In genomic region chr5:114273693-114274402, GRCm38 (mm10) we compare ENCODE assay signal across 10 mouse cellular contexts. TPM values are rescaled to one million over a fixed set of nuclear protein-coding genes. Genes with fewer than 3 reads are reported as not detected.
A peak's percentile ranks its signal among the peaks of the same experiment; 100 is the strongest.
DNase-seq lines count a peak whose midpoint lies in the region; ATAC-seq and TF ChIP-seq lines count a peak whose summit lies in the region.
"Had no signal": no experiment of that assay in that cellular context is flagged by ENCODE, and none has a peak within 500 bp of the region (broad histone marks: within the 10 kb centered on the region; RNA-seq: fewer than 3 reads in every experiment).

Gene Foxn4, minus strand, starts transcription at chr5:114273807.

- no peak within 1 kb of the TSS for H3K9ac ChIP-seq in hindbrain, embryonic 14.5 days
- H3K9ac ChIP-seq in midbrain, embryonic 14.5 days (replicated peaks; ENCODE audit: low read length) = 0 out of 2 replicates have a peak within 1 kb of the TSS, but pooled peaks have one; percentile 17

- no peaks in the 10 kb centered on the region for H3K9me3 ChIP-seq in heart, embryonic 10.5 days
- no peaks in the 10 kb centered on the region for H3K9me3 ChIP-seq in hindbrain, embryonic 14.5 days (ENCODE audit: control insufficient read depth, low read length)
- H3K9me3 ChIP-seq in midbrain, embryonic 14.5 days (ENCODE audit: control insufficient read depth, low read length) = no peaks in the 10 kb centered on the region

- no peak for DNase-seq in heart, embryonic 10.5 days (ENCODE audit: low spot score)
- DNase-seq in heart, postnatal 14 days = no peak
- DNase-seq in brain, embryonic 14.5 days (ENCODE audit: low read depth) = peak; percentile 41
- DNase-seq in hindbrain, embryonic 14.5 days (ENCODE audit: low spot score) = no peak
- peak; percentile 77 for DNase-seq in midbrain, embryonic 14.5 days
- DNase-seq in left cerebral cortex, postnatal 14 days (ENCODE audit: low spot score in 2 of 2) = no peak
- DNase-seq: spleen, adult 18-20 months had no signal

- H3K36me3 ChIP-seq in heart, embryonic 10.5 days = no peaks in the 10 kb centered on the region
- no peaks in the 10 kb centered on the region for H3K36me3 ChIP-seq in hindbrain, embryonic 14.5 days (replicated peaks; ENCODE audit: control insufficient read depth, insufficient read depth)
- no peaks in the 10 kb centered on the region for H3K36me3 ChIP-seq in midbrain, embryonic 14.5 days (ENCODE audit: control insufficient read depth, insufficient read depth, low read length)

- intact Hi-C loops in heart, postnatal 14 days (cut with DNase I) = no loop called here
- intact Hi-C loops in left cerebral cortex, postnatal 14 days (cut with DNase I) = no loop called here

- H3K27ac ChIP-seq in heart, embryonic 10.5 days = no peak within 1 kb of the TSS
- no peak within 1 kb of the TSS for H3K27ac ChIP-seq in hindbrain, embryonic 14.5 days
- H3K27ac ChIP-seq in midbrain, embryonic 14.5 days (replicated peaks; ENCODE audit: low read depth, low read length) = no peak within 1 kb of the TSS

- H3K4me3 ChIP-seq in heart, embryonic 10.5 days = peak within 1 kb of the TSS; percentile 56
- H3K4me3 ChIP-seq in hindbrain, embryonic 14.5 days (replicated peaks; ENCODE audit: low read length) = peak within 1 kb of the TSS; percentile 35
- peak within 1 kb of the TSS; percentile 36 for H3K4me3 ChIP-seq in midbrain, embryonic 14.5 days (replicated peaks; ENCODE audit: low read depth, low read length)

- no peak for TF ChIP-seq CTCF in brain, embryonic 14.5 days (IDR thresholded peaks at IDR 0.05; ENCODE audit: borderline replicate concordance, extremely low read depth, insufficient read depth, insufficient read length)

- peak within 1 kb of the TSS; percentile 50 for H3K4me2 ChIP-seq in hindbrain, embryonic 14.5 days (replicated peaks)
- peak within 1 kb of the TSS; percentile 65 for H3K4me2 ChIP-seq in midbrain, embryonic 14.5 days (ENCODE audit: low read length)

- TF ChIP-seq POLR2A in brain, embryonic 14.5 days (IDR thresholded peaks at IDR 0.05; ENCODE audit: borderline replicate concordance, extremely low read depth, insufficient read depth, insufficient read length, poor library complexity, severe bottlenecking) = no peak

- no peak for ATAC-seq in hindbrain, embryonic 14.5 days (ENCODE audit: low FRiP score)
- no peak for ATAC-seq in midbrain, embryonic 14.5 days (ENCODE audit: low FRiP score, low TSS enrichment)
- no peak for ATAC-seq in activated CD4-positive, CD25-positive, alpha-beta regulatory T cell, adult 4 months
- no peak for ATAC-seq in megakaryocyte progenitor cell, adult 5-6 weeks (replicated peaks; ENCODE audit: poor library complexity)

- H3K27me3 ChIP-seq in heart, embryonic 10.5 days (ENCODE audit: insufficient read depth, poor library complexity, severe bottlenecking) = peaks cover 100% of the 10 kb centered on the region
- H3K27me3 ChIP-seq in hindbrain, embryonic 14.5 days (ENCODE audit: control insufficient read depth, insufficient read depth, low read length) = peaks cover 96% of the 10 kb centered on the region
- peaks cover 91% of the 10 kb centered on the region for H3K27me3 ChIP-seq in midbrain, embryonic 14.5 days (ENCODE audit: control insufficient read depth, insufficient read depth, low read length)

- peaks cover 25% of the 10 kb centered on the region for H3K4me1 ChIP-seq in heart, embryonic 10.5 days
- H3K4me1 ChIP-seq in hindbrain, embryonic 14.5 days (replicated peaks; ENCODE audit: control insufficient read depth, insufficient read depth, low read length) = peaks cover 12% of the 10 kb centered on the region
- peaks cover 32% of the 10 kb centered on the region for H3K4me1 ChIP-seq in midbrain, embryonic 14.5 days (ENCODE audit: control insufficient read depth, insufficient read depth, low read length)

- WGBS in heart, embryonic 10.5 days = 1% methylated on average over 55 of the region's 56 CpGs
- WGBS in hindbrain, embryonic 14.5 days = 1% methylated on average over 49 of the region's 56 CpGs
- WGBS in midbrain, embryonic 14.5 days = under 1% methylated on average over 56 of the region's 56 CpGs

RNA-seq across cellular contexts. Expression of gene Foxn4, which starts in this region (rescaled TPM):
- not detected in 2 replicates for polyA plus RNA-seq in heart, embryonic 10.5 days (2016; fragmentation: Nextera tagmentation; extraction: Ambion mirVana)
- not detected for total RNA-seq in heart, postnatal 14 days (2021)
- 0.68 and 1.1 TPM in 2 replicates for polyA plus RNA-seq in brain, embryonic 14.5 days (2012; rRNA removed)
- polyA plus RNA-seq in hindbrain, embryonic 14.5 days (2014; fragmentation: Nextera tagmentation; extraction: Ambion mirVana) = 0.24 and 0.56 TPM in 2 replicates
- polyA plus RNA-seq in midbrain, embryonic 14.5 days (2014; fragmentation: Nextera tagmentation; extraction: Ambion mirVana) = 0.36 and 1.5 TPM in 2 replicates
- not detected for polyA plus RNA-seq in activated CD4-positive, CD25-positive, alpha-beta regulatory T cell, adult 4 months (2017; shearing (Covaris generic))
- not detected in 2 replicates for total RNA-seq in megakaryocyte progenitor cell, adult 5-6 weeks (2015)
- total RNA-seq in megakaryocyte progenitor cell, adult 5-6 weeks (2017) = not detected in 2 replicates
- total RNA-seq in left cerebral cortex, postnatal 14 days (2021) = not detected
- polyA plus RNA-seq: large intestine, adult 2 months had no signal

Comparison
In these comparisons a context has a peak if more than half of its experiments do, and no peak if none do; other contexts are left out.
1. DNase-seq: peak in brain, embryonic 14.5 days (single experiment) and midbrain, embryonic 14.5 days (single experiment); none in heart, embryonic 10.5 days (single experiment), heart, postnatal 14 days (0 of 2), hindbrain, embryonic 14.5 days (single experiment) and left cerebral cortex, postnatal 14 days (0 of 2).
2. Peak in every context shown above with its lines, with median percentiles within 50 percentile points of each other: H3K4me3 ChIP-seq.